Mouse (Mus musculus) c-Kit-negative CD71-positive TER-119-positive erythroid progenitor cells, embryonic 14.5 days (primary cell): ENCODE data around the gene Acsm4.
"Not testable (repeated sequence)": the region's sequence is repeated elsewhere in the genome, so short reads cannot be mapped to it uniquely, and the experiment has no call there.

Experiments used
- DNase-seq: peaks from one replicate; pipeline ENCODE4 v3.0.0-alpha.2; 2013; ENCODE audit warnings: low read depth, low spot score

Gene Acsm4

DNA sequence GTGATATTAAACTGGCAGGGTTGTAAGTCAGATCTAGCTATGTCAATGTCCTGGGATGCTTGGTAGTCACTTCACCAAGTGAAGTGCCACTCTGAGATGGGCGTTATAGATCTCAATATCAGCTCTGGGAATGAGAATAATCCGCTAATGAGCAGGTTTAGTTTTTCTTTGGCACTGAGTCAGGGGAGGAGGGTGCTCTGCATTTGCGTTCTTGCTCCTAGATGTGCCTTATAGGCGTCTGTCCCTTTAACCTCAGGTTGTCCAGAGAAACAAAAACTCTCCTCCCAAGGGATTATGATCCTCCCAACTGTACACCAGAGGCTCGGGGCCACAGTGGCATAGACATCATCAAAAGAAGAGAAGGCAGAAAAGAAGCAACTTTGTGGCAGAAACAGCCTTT, at the start of gene Acsm4:
Gene Acsm4, plus strand, starts transcription at position 301 of the 400 bp plus-strand sequence.
- DNase-seq, result no peak

DNA sequence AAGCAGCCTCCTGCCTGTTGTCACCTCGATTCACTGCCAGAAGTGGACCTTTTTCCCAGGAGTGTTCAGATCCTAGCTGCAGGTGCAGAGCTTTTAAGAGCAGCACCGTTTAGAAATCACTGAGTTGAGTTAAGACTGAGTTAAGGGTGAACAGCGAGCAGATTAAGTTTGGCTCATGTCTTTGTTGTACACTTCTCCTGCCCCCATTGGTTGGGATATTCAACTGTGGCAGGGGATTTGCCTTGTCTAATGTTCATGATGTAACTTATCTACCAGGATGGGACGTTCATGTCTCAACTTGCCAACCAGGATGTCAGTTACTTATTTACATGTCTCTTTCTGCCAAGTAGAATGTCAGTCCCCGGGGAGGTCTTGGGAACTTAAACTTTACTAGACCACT, 47.5 kb upstream of the Acsm4 start:
- DNase-seq, result no peak

DNA sequence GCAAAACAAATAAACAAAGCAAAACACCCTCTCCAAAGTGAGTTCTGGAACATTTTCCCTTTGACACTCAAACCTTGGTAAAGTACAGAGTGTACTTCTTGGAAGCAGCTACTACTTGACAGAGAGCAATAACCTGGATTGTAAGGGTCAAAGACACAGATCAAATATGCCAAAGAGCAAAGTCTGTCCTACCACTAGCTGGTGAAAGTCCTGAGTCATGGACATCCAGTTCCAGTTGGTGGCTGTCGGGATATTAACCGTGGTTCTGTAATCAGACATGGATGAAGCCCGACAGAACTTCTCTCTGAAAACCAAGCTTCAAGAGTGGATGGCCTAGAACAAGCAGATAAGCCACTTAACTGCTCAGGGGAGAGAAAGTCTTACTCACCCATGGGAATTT, 21.9 kb upstream of the Acsm4 start:
- DNase-seq, result no peak

DNA sequence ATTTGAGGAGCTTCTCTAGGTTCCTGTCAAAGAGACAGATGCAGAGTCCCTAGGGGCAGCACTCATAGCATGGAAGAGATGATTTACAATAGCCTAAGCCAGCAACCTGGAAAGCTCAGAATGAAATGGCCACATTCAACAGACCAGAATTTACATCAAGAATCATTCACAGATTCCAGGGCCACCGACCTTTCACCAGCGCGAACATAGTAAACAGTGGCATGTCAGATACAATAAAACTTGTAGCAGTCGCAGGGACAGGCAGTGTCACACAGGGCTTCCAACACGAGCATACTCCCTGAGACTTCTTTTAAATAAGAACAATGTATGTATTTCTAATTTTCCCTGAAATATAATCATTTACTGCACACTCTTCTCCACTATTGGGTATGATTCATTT, 19.4 kb upstream of the Acsm4 start:
- DNase-seq, result no peak

DNA sequence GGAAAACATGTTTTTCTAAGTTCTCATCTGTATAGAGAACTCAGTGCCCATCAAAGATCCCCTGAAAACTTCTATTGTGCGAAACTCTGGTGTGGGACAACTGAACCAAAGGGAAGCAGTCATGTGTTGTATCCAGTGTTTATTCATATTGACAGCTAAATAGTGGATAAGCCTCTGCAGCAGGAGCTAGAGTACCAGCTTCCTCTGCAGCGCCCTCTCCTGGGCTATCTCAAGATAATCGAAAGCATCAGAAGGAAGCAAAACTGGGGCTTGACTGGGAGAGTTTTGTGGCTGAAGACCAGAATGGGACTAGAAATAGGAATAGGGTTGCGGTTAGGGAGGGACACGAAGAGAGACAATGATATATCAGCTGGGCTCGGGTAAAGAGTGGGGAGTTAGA, 18.9 kb upstream of the Acsm4 start:
- no peak for DNase-seq

DNA sequence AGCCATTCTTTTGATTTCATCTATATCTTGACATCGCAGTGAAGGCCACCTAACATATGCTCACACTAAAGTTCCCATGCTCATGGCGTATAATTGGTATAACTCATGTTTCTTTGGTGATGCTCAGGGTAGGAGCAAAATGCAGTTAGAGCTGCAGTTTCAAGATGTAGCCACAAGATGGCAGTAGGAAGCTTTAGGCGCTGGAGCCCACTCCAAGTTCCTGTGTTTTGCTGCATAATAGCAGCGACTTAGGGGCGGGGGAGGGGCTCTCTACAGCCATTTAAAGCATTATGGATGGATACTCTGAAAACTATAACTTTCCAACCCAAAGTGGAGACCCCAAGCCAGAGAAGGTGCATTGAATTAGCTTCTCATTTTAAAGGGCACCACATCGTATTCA, 16.4 kb upstream of the Acsm4 start:
- no peak for DNase-seq

DNA sequence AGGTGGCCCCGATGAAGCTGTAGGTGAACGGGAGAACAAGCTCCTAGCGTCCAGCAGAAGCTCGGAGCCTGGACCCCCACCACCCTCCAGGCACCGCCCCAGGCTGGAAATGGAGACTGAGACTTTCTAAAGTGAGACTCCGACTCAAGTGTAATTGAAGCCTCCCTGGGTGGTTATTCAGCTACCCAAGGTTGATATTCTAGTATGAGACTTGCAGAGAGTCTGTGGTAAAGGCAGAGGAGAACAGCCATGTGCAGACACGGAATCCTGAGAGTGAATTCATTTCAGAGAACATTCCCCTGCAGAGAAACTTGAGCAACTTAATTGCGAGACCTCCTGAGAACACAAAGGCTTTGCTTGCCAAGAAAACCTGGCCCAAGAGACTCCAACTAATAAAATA, 9.7 kb upstream of the Acsm4 start:
- no peak for DNase-seq

DNA sequence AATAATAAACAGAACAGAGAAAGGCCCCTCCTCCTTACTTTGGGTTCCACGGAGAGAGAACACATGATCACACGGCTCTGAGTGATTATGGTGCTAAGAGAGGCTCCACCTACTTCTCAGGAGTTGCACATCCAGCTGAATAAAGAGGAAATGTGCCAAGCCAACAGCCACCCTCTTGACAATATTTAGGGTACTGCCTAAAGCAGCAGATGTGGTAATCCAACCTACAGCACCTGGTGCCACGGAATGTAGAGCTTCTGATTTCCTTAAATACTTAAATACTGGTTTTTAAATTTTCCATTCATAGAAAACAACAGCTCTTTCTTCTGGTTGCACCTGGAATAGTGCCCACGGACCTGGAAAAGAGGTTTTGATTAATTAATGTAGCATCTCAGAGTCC, 7.1 kb upstream of the Acsm4 start:
- DNase-seq, result no peak

DNA sequence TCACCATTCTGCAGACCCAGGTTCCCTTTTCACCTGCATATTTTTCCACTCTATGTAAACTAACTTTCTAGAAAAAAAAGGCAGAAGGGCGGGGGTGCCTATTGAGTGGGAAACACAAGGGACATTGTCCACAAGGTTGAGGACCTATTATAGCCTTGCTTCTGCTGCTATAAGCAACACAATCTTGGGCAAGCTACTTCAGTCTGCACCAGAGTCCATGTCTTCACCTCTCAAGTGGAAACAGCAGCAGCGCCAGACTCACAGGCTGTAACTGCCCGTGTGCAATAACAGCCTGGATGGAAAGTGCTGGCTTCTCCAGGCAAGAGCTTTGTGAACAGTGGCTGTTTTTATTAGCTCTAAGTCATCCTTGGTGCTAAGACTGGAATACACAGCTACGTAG, 2.5 kb downstream of the Acsm4 start:
- no peak for DNase-seq

DNA sequence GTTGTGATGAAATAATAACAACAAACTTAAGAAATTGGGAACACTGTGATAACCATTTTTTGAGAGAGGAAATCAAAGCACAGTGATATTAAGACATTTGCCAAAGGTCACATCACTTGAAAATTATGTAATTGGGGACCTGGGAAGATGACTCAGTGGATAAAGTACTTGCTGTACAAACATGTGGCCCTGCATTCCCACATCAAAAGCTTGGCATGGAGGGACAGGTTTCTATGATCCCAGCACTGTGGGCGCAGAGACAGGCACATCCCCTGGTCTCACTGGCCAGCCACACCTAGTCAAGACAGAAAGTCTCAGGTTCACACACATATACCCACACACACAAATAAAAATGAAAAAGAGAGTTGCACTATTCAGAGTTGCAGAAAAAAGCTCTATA, 5.1 kb downstream of the Acsm4 start:
- no peak for DNase-seq

DNA sequence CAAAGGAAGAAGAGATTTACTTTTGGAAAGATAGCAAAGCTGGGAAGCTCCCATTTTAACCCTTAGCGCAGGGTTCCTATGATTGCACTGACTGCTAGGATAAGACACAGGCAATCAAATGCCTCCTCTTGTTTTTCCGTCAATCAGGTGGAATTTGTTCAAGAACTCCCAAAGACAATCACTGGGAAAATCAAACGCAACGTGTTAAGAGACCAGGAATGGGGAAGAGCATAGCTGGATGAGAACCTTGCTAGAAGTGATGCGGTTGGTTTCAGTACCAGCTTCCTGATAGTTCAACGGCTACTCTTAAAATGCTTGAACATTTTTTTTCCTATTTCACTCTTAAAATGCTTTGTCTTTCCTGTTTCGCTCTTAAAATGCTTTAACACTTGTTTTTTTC, 24.3 kb downstream of the Acsm4 start:
- DNase-seq, result no peak

DNA sequence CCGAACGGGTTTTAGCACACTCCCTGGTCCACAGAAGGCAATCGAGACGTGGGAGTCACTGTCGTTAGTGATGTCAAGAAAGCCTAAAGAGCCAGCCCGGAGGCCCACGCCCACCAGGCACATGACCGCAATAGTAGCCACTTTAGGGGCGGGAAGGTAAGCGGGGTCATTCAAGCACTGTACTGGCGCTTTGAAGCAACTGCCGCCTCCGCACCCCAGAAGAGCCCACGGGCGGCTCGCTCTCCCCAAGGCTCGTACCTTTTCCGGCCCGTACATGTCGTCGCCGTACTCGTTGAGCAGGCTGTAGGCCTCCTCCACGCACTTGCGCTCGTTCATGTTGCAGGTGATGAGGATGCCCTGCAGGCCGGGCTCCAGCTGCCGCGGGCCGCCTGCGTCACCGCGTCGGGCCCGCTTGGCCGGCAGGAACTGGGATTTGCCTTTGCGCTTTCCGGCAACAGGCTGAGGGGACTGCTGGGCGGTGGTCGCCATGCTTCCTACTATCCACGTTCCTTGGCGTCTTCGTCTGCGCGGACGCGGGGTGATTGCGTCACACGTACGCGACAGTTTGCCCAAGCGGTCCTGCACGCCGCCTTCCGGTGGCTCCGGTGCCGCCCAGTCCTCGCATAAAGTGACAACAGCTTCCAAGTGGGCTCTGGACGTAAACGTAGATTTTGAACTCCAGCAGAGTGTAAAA, 30.6 kb downstream of the Acsm4 start, which contains the start of gene Thumpd1:
Gene Thumpd1, minus strand, starts transcription at position 546 of the 694 bp plus-strand sequence.
- DNase-seq, result peak; percentile 75

DNA sequence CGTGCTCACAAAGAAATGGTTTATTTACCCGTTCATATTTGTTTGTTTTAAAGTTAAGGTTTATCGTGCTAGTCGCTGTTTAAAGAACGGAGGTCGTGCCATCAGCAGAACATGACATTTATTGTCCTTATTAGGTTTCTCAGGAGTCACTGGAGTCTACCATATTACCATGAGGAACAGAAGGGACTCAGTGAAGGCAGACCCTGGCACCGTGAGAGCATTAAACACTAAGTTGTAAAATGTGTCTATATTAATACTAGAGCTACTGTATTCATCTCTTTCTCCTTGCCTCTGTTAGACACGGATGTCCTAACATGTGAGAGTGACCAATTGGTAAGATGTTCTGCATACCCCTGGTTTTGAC, 31.1 kb downstream of the Acsm4 start:
- no peak for DNase-seq

DNA sequence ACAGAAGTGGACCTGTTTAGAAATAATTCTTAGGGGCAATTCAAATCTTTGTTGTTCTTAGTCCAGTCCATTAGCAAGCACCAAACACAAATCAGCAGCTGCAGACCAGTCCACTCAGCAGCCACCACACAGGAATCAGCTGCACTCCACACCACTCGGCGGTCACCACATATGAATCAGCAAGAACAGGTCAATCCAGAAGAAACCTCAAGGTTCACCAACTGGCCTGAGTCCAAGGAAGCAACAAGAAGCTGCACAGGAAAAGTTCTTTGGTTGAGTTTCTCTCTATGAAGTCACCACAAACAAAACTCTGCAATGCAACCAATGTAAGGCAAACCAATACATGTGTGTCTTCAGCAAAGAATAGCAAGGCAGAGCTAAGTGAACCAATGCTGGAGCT, 37.8 kb downstream of the Acsm4 start:
- DNase-seq, result no peak

DNA sequence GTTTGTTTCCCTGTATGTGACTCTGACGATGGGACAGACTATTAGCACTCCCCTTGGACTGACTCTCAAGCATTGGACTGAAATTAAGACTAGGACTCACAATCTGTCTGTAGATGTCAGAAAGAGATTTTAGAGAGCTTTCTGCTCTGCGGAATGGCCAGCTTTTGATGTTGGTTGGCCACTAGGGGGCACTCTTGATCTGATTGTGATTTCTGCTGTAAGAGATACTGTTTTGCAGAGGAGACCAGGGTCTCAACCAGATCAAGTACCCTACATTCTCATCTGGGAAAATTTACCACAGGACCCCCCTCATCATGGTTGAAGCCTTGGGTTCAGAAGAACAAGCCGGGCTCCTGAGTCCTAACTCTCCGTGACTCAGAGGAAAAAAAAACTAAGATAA, 41.4 kb downstream of the Acsm4 start:
- peak; percentile 4 for DNase-seq

DNA sequence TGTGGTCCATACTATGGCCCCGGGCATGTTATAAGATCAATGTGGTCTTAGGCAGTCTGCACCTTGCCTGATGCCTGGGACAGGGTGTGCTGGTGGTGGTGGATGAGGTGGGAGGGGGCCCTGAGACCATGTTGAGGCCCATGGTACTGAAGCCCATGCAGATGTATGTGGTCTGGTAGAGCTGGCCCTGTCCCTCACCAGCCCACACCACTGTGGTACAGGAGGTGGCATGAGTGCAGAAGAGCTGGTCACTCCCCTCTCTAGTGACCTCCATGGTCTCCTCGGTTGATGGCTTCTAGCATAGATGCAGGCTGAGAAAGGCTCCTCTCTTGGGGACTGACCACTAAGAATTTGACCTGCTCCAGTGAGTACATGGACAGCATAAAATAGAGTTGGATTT, 49.1 kb downstream of the Acsm4 start:
- no peak for DNase-seq

DNA sequence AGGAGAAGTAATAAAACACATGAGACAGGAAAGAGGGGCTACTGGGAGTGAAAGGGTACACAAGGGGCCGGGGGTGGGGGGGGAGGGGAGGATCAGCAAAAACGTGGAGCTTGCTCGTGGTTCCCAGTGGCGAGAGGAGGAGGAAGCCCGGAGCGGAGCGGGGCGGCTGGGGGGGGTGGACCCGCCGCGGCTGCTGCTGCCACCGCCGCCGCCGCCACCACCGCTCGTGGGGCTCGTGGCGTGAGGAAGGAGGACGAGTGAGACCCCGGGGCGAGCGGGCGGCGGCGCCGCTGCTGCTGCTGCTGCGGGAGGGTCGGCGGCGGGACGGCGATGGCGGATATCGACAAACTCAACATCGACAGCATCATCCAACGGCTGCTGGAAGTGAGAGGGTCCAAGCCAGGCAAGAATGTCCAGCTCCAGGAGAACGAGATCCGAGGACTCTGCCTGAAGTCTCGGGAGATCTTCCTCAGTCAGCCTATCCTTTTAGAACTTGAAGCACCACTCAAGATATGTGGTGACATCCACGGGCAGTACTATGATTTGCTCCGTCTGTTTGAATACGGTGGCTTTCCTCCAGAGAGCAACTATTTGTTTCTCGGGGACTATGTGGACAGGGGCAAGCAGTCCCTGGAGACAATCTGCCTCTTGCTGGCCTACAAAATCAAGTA, 50.1 kb downstream of the Acsm4 start:
- DNase-seq, result not testable (repeated sequence)

DNA sequence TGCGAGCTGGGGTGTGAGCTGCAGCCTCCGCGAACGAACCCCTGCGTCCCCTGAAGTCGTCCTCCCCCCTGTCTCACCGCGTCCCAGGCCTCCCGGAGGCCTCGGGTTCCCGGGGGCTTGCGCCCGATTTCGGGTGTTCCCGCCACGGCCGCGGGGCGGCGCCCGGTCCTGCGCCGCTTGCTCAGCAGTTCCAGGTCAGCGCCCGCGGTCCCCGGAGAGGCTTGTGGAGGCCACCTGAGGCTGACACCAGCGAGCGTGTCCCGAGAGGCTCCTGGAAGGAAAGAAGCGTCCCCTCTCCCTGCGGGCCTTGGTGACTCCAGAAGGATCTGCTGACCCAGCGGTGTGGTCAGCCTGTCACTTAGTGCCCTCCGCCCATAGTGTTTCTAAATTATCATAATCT, 54.5 kb downstream of the Acsm4 start:
- no peak for DNase-seq

DNA sequence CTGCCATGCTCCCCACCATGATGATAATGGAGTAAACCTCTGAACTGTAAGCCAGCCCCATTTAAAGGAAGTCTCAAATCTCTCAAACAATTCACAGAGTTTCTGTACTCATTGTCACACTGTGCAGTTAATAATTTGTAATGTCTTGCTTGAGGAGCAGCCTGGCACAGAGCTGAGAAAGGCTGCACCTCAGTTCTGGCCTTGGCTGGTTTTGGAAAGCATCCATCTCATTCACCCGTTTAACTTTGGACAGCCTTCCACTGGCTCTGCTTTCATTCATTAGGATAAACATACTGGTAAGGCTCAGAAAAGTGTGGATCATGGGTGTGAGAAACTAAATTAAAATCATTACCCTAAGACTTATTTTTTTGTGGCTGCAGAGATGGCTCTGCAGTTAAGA, 56.0 kb downstream of the Acsm4 start:
- no peak for DNase-seq

DNA sequence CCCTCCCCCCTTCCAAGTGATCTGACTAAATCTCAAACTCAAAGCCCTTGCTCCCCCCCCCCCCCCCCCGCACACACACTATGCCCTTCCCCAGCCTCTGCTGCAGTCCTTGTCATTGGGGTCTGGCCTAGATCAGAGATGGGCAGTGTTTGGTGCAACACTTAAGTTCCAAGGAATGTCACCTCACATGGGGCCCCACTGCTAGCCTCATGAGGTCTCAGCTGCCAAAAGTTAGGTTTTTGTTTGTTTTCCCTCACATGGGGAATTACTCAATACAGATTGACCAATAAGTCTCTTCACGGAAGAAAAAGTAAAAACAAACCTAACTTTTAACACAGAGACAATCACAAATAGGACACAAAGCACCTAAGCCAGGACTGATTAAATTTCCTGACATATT, 58.9 kb downstream of the Acsm4 start:
- DNase-seq, result no peak

DNA sequence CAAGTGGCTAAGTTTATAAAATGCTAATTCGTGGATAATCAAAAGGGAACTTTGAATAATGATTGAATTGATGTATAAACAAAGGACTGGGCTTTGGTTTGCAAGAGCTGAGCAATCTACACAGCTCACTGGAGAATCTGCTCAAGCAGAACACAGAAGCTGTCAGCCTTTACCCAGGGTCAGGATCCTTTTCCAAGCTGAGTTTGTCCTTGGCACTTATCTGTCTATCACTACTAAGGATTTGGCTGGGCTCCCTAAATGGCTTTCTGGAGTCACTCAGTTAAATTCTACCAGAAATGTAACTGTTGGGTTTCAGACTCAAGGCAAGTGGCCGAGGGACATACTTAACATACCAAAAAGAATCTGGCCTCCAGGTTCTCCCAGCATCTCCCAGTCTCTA, 60.1 kb downstream of the Acsm4 start:
- no peak for DNase-seq

DNA sequence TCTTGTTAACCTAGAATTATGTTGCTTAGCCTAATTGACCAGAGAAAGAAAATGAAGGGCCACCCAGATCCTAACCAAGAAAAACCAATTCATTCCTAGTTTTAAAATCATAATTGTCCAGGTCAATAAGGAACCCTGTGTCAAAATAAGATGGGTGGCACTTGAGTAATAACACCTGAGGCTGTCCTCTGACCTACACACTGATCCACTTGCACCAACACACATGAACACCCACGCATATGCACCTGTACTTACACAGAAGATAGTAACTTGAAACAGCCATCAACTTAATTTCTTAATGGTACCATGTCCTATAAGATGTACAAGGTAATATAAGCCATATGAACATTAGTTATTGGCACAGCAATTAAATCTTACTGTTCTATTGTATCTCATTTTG, 63.9 kb downstream of the Acsm4 start:
- no peak for DNase-seq

DNA sequence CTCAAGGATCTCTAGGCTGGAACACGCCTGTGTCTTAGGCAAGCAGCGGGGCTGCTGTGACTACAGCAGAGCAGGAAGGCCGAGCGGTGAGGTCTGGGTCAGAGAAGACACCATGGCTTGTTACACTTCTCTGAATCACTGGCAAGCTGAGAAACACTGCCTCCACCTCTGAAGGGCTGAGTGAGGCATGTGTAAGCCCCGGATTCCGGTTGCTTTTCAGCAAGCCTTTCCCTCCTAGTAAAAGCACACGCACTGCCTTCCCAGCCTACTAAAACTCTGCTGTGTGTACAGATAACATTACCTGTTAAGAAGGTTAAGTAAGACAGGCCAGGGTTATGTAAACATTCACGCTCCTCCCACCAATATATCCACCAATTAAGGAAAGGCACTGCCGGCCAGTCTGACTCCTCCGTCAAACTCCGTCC, 70.7 kb downstream of the Acsm4 start, which contains the start of gene Acsm3:
Gene Acsm3, plus strand, starts transcription at position 397 of the 425 bp plus-strand sequence.
- no peak for DNase-seq
